Mouse (Mus musculus): ENCODE measurements around the gene Polr3gl.

Gene Polr3gl

DNA sequence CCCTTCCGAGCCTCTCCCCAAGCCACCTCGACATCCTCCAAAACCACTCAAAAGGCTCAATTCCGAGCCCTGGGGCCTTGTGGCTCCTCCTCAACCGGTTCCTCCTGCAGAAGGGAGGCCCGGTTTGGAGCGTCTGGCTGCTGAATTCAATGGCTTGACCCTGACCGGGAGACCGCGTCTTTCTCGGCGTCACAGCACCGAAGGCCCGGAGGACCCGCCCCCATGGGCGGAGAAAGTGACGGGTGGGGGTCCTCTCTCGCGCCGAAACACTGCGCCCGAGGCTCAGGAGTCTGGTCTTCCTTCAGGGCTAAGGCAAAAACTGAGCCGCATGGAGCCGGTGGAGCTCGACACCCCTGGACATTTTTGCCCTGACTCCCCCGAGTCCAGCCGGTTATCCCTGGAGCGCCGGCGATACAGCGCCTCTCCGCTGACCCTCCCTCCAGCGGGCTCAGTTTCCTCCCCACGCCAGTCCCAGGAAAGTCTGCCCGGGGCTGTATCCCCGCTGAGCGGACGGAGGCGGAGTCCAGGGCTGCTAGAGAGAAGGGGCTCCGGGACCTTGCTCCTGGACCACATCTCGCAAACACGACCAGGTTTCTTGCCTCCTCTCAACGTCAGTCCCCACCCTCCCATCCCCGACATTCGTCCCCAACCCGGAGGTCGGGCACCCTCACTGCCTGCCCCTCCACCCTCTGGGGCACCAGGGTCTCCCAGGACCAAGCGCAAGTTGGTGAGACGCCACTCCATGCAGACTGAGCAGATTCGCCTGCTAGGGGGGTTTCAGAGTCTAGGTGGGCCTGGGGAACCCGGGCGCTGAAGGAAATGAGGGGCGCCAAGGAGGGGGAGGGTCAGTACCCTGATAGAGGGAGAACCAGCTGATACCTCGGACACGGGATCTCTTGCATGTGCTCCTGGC is 4.4 kb upstream of the Polr3gl start:
- peak; percentile 32 for DNase-seq (ENCODE audit: low read depth, low spot score)

- DNase-seq (ENCODE audit: low read depth, low spot score), result no peak
Observed at GRCm38 (mm10) chr3:96597435-96597891, 3.5 kb upstream of the Polr3gl start.

GRCm38 (mm10) chr3:96596855-96597254 is 2.9 kb upstream of the Polr3gl start:
- DNase-seq (ENCODE audit: low read depth, low spot score), result no peak

DNA sequence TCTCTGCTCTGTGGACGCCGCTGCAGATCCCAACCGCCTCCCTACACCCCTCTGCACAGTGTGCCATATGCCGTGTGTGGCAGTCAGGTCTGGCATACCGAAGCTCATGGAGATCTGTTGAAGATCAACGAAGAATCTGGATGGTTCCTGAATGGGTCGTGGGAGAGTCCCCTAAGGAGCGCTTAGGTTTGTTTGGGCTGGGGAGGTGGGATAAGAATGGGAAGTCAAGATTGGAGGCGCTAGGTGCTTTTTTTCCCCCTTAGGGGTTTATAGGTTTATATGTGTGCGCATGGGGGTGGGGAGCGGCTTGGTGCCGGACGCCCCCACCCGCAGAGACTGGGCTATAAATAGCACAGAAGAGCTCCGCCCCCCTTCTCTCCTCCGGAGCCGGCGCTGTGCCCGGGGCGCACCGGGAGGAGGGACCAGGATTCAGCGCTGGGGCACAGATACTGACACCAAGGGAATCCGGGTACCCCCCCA is 2.3 kb upstream of the Polr3gl start, which contains the start of gene Ankrd34a:
Ankrd34a (plus strand) TSS at position 409 of the 480 bp plus-strand sequence.
- no peak for DNase-seq (ENCODE audit: low read depth, low spot score)

- DNase-seq (ENCODE audit: low read depth, low spot score), result no peak
Observed at GRCm38 (mm10) chr3:96595661-96596060, 1.7 kb upstream of the Polr3gl start.

- no peak for DNase-seq (ENCODE audit: low read depth, low spot score)
Observed at GRCm38 (mm10) chr3:96594851-96595250, 870 bp upstream of the Polr3gl start.

DNA sequence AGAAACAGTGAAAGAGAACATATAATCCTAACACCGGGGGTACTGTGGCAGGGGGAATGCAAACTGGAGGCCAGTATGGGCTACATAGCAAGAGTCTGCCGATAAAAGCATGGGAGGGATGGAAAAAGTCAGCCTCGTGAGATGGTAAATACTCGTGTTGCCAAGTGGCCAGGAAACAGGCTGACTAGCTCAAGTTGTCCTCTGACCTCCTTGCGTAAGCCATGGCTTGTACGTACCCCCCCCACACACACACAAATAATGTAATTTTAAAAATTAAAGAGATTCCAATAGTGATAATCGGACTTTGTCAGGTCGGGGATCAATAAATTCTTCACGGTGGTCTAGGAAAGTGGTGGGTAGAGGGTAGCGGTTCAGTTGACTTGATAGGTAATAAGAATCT is 607 bp downstream of the Polr3gl start:
- DNase-seq (ENCODE audit: low read depth, low spot score), result no peak

DNA sequence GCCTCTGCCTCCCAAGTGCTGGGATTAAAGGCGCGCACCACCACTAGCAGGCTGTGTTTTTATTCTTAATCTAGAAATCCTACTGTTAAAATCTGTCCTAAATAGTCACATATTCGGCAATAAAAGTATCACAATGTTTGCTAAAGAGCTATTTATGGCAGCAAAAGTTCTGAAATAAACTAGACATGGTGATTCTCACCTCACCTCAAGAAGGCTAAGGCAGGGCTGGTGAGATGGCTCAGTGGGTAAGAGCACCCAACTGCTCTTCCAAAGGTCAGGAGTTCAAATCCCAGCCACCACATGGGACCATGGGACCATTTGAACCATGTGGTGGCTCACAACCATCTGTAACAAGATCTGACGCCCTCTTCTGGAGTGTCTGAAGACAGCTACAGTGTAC is 3.3 kb downstream of the Polr3gl start:
- no peak for DNase-seq (ENCODE audit: low read depth, low spot score)

- no peak for DNase-seq (ENCODE audit: low read depth, low spot score)
Observed at GRCm38 (mm10) chr3:96583386-96583785, 10.6 kb downstream of the Polr3gl start.

DNA sequence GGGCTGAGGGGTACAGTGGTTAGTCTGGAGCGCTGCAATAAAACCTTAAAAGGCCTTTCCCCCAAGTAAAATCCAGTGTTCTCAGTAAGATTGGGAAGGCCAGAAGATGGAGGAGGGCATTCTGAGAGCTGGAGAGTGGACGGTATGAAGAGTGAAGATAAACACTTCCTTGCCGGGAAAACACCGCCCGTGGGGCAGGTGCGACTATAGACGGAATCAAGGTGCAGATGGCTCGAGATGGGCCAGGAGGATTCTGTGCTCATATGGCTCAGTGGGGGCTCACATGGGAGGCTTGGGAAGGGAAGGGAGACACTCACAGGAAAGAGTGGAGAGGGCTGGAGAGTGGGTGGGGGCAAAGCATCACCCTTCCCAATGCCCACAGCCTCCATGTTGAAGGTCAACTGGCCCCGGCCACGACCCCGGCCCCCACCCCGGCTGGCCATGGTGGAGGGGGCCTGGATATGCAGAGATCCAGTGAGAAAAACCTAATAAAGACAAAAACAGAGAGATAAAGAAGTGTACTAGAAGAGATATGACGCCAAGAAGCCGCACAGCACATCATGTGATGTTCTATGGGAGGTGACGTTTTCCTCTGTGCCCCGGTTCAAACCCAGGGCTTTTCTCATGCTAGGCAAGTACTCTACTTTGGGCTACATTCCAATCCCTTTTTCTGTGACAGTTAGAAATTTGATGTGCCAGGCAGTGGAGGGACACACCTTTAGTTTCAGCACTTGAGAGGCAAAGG is 12.0 kb downstream of the Polr3gl start:
- DNase-seq (ENCODE audit: low read depth, low spot score), result no peak

DNA sequence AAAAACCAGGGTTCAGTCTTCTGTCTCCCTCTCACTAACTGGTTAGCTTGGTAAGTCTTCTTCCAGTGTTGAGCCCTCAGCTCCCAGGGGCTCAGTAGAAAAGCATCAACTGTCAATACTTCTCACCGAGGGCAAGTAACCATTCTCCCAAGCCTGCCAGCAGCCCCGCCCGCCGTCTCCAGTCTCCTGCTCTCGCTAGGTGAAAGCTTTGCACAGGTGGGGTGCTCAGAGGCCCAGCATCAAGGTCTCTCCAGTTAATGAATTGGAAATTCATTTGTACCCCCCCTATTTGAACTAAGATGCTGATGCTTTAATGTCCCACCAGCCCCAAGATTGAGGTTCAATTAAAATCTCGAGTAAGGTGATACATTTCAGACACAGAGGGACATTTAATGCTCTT is 12.8 kb downstream of the Polr3gl start:
- no peak for DNase-seq (ENCODE audit: low read depth, low spot score)

GRCm38 (mm10) chr3:96579885-96580454 is 14.0 kb downstream of the Polr3gl start:
- DNase-seq (ENCODE audit: low read depth, low spot score), result peak; percentile 92

- no peak for DNase-seq (ENCODE audit: low read depth, low spot score)
Observed at GRCm38 (mm10) chr3:96579239-96579750, 14.7 kb downstream of the Polr3gl start.

- no peak for DNase-seq (ENCODE audit: low read depth, low spot score)
Observed at GRCm38 (mm10) chr3:96578561-96579238, 15.3 kb downstream of the Polr3gl start.

DNA sequence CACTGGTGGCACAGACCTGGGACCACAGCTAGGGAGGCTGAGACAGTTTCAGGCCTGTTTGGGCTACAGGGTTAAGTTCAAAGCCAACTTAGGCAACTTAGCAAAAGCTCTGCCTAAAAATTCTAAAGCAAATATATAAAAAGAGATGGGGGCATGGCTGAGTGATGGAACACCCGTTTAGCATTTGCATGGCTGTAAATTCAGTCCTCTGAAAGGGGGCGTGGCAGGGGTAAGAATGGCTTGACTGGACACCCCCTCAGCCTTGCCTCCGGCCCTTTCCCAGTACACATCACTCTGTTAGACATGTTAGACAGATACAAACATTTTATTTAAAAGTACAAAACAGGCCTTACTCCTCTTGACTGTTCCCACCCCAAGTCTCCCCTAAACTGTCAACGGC is 16.4 kb downstream of the Polr3gl start:
- no peak for DNase-seq (ENCODE audit: low read depth, low spot score)

DNA sequence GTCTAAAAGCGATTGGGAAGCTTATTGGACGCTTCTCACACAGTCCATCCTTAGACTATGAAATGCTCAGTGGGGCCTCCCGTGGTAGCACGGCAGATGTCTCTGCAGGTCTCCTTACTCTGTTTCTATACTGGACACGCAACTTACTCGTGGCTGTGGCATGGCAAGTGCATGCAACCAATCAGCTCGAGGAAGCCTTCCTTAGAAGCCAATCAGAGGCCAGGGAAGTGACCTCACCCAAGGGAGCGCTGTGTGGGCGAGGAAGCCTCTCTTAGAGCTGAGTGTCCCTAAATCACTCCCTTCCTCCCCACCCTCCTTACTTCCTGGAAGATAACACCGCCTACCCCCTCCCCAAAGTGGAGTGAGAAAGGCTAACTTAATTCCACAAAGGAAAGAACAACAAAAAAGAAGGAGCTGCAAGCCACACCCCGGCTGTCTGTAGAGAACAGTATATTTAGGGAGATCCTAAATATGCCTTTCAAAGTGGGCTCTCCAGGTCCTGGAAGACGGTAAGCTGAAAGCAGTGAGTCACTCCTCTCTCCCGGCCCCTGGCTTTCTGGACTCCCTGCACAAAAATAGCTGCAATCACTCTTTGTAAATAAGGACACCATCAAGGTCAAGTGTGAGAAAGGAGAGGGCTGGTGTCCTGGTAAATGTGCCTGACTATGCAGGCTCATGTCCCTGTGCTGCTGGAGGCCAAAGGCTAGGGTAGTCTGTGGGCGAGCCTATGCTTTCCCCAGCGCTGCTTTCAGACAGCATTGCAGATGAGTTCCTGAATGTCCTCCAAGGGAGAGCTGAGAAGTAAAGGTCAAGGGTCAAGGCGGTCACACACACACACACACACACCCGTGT is 17.1 kb downstream of the Polr3gl start, which contains the start of gene Gm16253:
Gm16253 (plus strand) TSS at position 295 of the 852 bp plus-strand sequence.
- no peak for DNase-seq (ENCODE audit: low read depth, low spot score)

GRCm38 (mm10) chr3:96576005-96576658 is 17.8 kb downstream of the Polr3gl start:
- DNase-seq (ENCODE audit: low read depth, low spot score), result no peak

GRCm38 (mm10) chr3:96575272-96575984 is 18.6 kb downstream of the Polr3gl start:
- no peak for DNase-seq (ENCODE audit: low read depth, low spot score)

Measured in retina, postnatal 7 days (tissue).